Mouse (Mus musculus): ENCODE measurements around the gene Magi1. TPM values are rescaled to one million over a fixed set of nuclear protein-coding genes. Genes with fewer than 3 reads are reported as not detected.
A peak's percentile ranks its signal among the peaks of the same experiment; 100 is the strongest.

Magi1 gene
- polyA plus RNA-seq, 1 experiment: 2.3 TPM

DNA sequence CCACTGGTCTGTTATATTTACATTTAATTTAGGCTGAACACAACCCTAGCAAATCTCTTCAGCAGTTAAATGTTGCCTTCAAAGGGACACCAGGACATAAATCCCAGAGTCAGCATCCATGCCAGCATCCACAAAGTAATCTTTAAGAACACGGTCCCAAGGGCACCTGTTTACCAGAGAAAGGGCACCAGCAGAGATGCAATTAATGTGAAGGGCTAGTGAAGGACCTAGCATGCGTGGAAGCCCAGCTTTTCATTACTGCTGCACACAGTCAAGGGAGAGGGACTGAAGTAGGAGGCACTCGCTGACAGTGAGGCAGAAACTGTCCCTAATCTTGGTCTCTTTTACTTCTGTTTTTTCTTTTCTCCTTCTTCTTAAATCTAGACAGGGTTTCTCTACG is 406.4 kb downstream of the Magi1 start:
- H3K9me3 ChIP-seq: peaks cover 14% of the 10 kb centered on the region
- no peak overlapping the region for H3K4me3 ChIP-seq (replicated peaks)
- TF ChIP-seq GATA1 (IDR thresholded peaks at IDR 0.05; ENCODE audit: borderline replicate concordance, low read length) (no peak), FLI1 (IDR thresholded peaks at IDR 0.05; ENCODE audit: low read length) (no peak)
- no peaks in the 10 kb centered on the region for H3K4me1 ChIP-seq
- no peaks in the 10 kb centered on the region for H3K27me3 ChIP-seq (replicated peaks)
- H3K36me3 ChIP-seq (replicated peaks; ENCODE audit: low read length): no peaks in the 10 kb centered on the region

GRCm38 (mm10) chr6:93874936-93875335 is 408.8 kb downstream of the Magi1 start:
- Histone ChIP-seq H3K27me3 (replicated peaks) (no peaks in the 10 kb centered on the region), H3K36me3 (replicated peaks; ENCODE audit: low read length) (no peaks in the 10 kb centered on the region), H3K9me3 (peaks cover 21% of the 10 kb centered on the region), H3K4me3 (replicated peaks) (no peak overlapping the region), H3K4me1 (no peaks in the 10 kb centered on the region)
- TF ChIP-seq GATA1 (IDR thresholded peaks at IDR 0.05; ENCODE audit: borderline replicate concordance, low read length) (no peak), FLI1 (IDR thresholded peaks at IDR 0.05; ENCODE audit: low read length) (no peak)

- Histone ChIP-seq H3K27me3 (replicated peaks) (no peaks in the 10 kb centered on the region), H3K9me3 (peaks cover 21% of the 10 kb centered on the region), H3K36me3 (replicated peaks; ENCODE audit: low read length) (no peaks in the 10 kb centered on the region), H3K4me1 (no peaks in the 10 kb centered on the region), H3K4me3 (replicated peaks) (no peak overlapping the region)
- no peak for TF ChIP-seq FLI1 (IDR thresholded peaks at IDR 0.05; ENCODE audit: low read length)
- no peak for TF ChIP-seq GATA1 (IDR thresholded peaks at IDR 0.05; ENCODE audit: borderline replicate concordance, low read length)
These were observed 409.3 kb downstream of the Magi1 start for GRCm38 (mm10) chr6:93874376-93874775.

DNA sequence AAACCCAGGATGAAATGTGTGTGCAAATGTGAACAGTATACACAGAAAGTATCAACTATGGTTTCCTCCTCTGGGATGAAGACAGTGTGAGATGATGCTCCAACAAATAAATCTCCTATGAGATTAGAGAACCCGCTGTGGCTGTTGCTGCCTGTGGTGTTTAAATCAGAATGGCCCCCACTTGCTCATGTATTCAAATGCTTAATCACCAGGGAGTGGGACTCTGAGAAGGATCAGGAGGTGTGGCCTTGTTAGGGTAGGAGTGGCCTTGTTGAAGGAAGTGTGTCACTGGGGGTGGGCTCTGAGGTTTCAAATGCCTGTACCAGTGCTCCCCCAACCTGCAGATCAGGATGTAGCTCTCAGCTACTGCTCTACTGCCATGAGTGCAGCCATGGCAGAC is 410.2 kb downstream of the Magi1 start:
- Histone ChIP-seq H3K4me1 (no peaks in the 10 kb centered on the region), H3K36me3 (replicated peaks; ENCODE audit: low read length) (no peaks in the 10 kb centered on the region), H3K27me3 (replicated peaks) (no peaks in the 10 kb centered on the region), H3K4me3 (replicated peaks) (no peak overlapping the region), H3K9me3 (peaks cover 22% of the 10 kb centered on the region)
- TF ChIP-seq GATA1 (IDR thresholded peaks at IDR 0.05; ENCODE audit: borderline replicate concordance, low read length): no peak
- TF ChIP-seq FLI1 (IDR thresholded peaks at IDR 0.05; ENCODE audit: low read length): no peak

GRCm38 (mm10) chr6:93871516-93871915 is 412.2 kb downstream of the Magi1 start:
- H3K9me3 ChIP-seq: peaks cover 29% of the 10 kb centered on the region
- no peak overlapping the region for H3K4me3 ChIP-seq (replicated peaks)
- no peak for TF ChIP-seq FLI1 (IDR thresholded peaks at IDR 0.05; ENCODE audit: low read length)
- TF ChIP-seq GATA1 (IDR thresholded peaks at IDR 0.05; ENCODE audit: borderline replicate concordance, low read length): no peak
- no peaks in the 10 kb centered on the region for H3K36me3 ChIP-seq (replicated peaks; ENCODE audit: low read length)
- no peaks in the 10 kb centered on the region for H3K27me3 ChIP-seq (replicated peaks)
- no peaks in the 10 kb centered on the region for H3K4me1 ChIP-seq

- Histone ChIP-seq H3K4me3 (replicated peaks) (no peak overlapping the region), H3K27me3 (replicated peaks) (no peaks in the 10 kb centered on the region), H3K4me1 (no peaks in the 10 kb centered on the region), H3K36me3 (replicated peaks; ENCODE audit: low read length) (no peaks in the 10 kb centered on the region), H3K9me3 (peaks cover 27% of the 10 kb centered on the region)
- TF ChIP-seq FLI1 (IDR thresholded peaks at IDR 0.05; ENCODE audit: low read length) (no peak), GATA1 (IDR thresholded peaks at IDR 0.05; ENCODE audit: borderline replicate concordance, low read length) (no peak)
These were observed 413.7 kb downstream of the Magi1 start for GRCm38 (mm10) chr6:93870023-93870422.

DNA sequence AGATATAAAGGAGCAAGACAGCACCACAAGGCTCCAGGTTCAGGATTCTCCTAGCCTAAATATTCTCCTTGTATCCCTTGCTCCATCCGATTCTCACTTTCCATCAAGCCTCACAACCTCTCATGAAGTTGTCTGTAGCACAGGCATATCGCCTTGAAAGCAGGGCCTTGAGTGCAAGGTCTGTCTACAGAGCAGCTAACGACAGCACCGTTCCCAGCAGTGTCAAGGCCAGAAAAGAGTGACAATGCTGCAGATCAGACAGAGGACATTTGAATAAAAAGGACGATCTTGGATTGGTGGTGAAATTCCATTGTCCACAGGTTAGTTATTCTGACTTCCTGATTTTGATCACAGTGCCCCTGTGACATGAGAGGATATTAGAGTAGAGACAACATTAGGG is 421.5 kb downstream of the Magi1 start:
- Histone ChIP-seq H3K27me3 (replicated peaks) (no peaks in the 10 kb centered on the region), H3K4me3 (replicated peaks) (no peak overlapping the region), H3K9me3 (peaks cover 31% of the 10 kb centered on the region), H3K36me3 (replicated peaks; ENCODE audit: low read length) (no peaks in the 10 kb centered on the region), H3K4me1 (no peaks in the 10 kb centered on the region)
- TF ChIP-seq GATA1 (IDR thresholded peaks at IDR 0.05; ENCODE audit: borderline replicate concordance, low read length) (no peak), FLI1 (IDR thresholded peaks at IDR 0.05; ENCODE audit: low read length) (no peak)

GRCm38 (mm10) chr6:93856783-93857182 is 426.9 kb downstream of the Magi1 start:
- Histone ChIP-seq H3K4me1 (no peaks in the 10 kb centered on the region), H3K4me3 (replicated peaks) (no peak overlapping the region), H3K27me3 (replicated peaks) (no peaks in the 10 kb centered on the region), H3K9me3 (peaks cover 27% of the 10 kb centered on the region), H3K36me3 (replicated peaks; ENCODE audit: low read length) (no peaks in the 10 kb centered on the region)
- no peak for TF ChIP-seq FLI1 (IDR thresholded peaks at IDR 0.05; ENCODE audit: low read length)
- no peak for TF ChIP-seq GATA1 (IDR thresholded peaks at IDR 0.05; ENCODE audit: borderline replicate concordance, low read length)

- no peaks in the 10 kb centered on the region for H3K4me1 ChIP-seq
- H3K9me3 ChIP-seq: peaks cover 26% of the 10 kb centered on the region
- no peaks in the 10 kb centered on the region for H3K36me3 ChIP-seq (replicated peaks; ENCODE audit: low read length)
- no peaks in the 10 kb centered on the region for H3K27me3 ChIP-seq (replicated peaks)
- TF ChIP-seq GATA1 (IDR thresholded peaks at IDR 0.05; ENCODE audit: borderline replicate concordance, low read length) (no peak), FLI1 (IDR thresholded peaks at IDR 0.05; ENCODE audit: low read length) (no peak)
- H3K4me3 ChIP-seq (replicated peaks): peak overlapping the region; percentile 44
These were observed 427.7 kb downstream of the Magi1 start for GRCm38 (mm10) chr6:93855806-93856641.

DNA sequence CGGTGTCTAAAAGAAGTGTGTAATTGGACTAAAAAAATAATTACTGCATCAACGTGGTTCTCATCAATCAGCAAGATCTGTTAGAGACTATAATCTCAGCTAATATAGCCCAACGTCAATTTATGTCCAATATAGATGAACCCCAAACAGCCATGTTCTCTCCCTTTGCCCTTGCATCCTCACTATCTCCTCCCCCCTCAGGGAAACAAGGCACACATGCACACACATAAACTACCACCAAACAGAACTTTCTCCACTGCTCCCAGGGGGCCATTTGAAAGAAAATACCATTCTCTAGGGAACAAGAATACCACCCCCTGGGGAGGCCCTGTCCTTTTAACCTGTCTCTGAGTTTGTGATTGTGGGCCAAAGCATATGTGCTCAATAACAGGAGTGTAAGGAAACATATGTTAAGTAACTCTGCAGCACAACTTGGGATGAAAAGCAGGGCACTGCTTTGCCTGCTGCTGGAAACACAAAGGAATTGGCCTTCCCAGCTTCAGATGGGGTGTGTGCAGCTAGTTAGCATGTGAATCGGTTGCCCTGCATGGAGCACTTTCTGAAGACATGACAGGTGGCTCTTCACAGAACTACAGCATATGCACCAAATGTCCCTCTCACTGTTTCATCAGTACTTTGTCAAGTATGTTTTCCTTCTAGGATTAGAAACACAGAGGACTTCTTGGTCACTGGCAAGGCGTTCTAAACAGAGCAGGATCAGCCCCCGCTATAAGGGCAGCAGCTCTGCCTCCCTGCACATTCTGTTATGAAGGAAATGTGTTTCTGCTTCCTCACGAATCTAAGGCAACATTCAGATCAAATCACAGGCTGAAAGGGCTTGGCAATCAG is 434.6 kb downstream of the Magi1 start:
- no peak overlapping the region for H3K4me3 ChIP-seq (replicated peaks)
- TF ChIP-seq FLI1 (IDR thresholded peaks at IDR 0.05; ENCODE audit: low read length) (no peak), GATA1 (IDR thresholded peaks at IDR 0.05; ENCODE audit: borderline replicate concordance, low read length) (no peak)

More for the DNA sequence above, 434.6 kb downstream of the Magi1 start:
- Histone ChIP-seq H3K36me3 (replicated peaks; ENCODE audit: low read length) (no peaks in the 10 kb centered on the region), H3K4me1 (no peaks in the 10 kb centered on the region), H3K9me3 (peaks cover 15% of the 10 kb centered on the region), H3K27me3 (replicated peaks) (no peaks in the 10 kb centered on the region)

Data from megakaryocyte, embryonic 14.5 days (primary cell).